9 mouse cellular contexts compared by ENCODE assay signal in genomic region chr1:23656302-23656701, GRCm38 (mm10).
DNase-seq lines count a peak whose midpoint lies in the region; ATAC-seq lines count a peak whose summit lies in the region.
"Had no signal": no experiment of that assay in that cellular context is flagged by ENCODE, and none has a peak within 500 bp of the region (broad histone marks: within the 10 kb centered on the region; RNA-seq: fewer than 3 reads in every experiment).

No protein-coding gene starts in this region.

- H3K27me3 ChIP-seq in embryonic facial prominence, embryonic 13.5 days, result no peaks in the 10 kb centered on the region
- H3K27me3 ChIP-seq: lung, embryonic 15.5 days had no signal

- DNase-seq in left cerebral cortex, postnatal 10 days (ENCODE audit: extremely low spot score in 1 of 2, low spot score in 2 of 2), result peak; percentile 9 to 30
- no peak for DNase-seq in left cerebral cortex, adult 8-10 months (ENCODE audit: low spot score in 2 of 2)
- peak; percentile 9 to 24 for DNase-seq in kidney, postnatal 36 days
- DNase-seq in right cerebral cortex, postnatal 4 days, result peak; percentile 26
- DNase-seq in spleen, postnatal 14 days (ENCODE audit: low spot score in 2 of 2), result no peak
- DNase-seq in T-cell, adult 2 months (ENCODE audit: low spot score), result no peak
- DNase-seq in thymus, postnatal 36 days, result no peak

- intact Hi-C loops in left cerebral cortex, postnatal 10 days (cut with DNase I), result no loop called here

- WGBS in embryonic facial prominence, embryonic 13.5 days, result 22% methylated on average over 12 of the region's 12 CpGs

- no peaks in the 10 kb centered on the region for H3K9me3 ChIP-seq in embryonic facial prominence, embryonic 13.5 days
- H3K9me3 ChIP-seq: lung, embryonic 15.5 days had no signal

- no peak overlapping the region for H3K27ac ChIP-seq in embryonic facial prominence, embryonic 13.5 days
- H3K27ac ChIP-seq: lung, embryonic 15.5 days had no signal

- no peak for ATAC-seq in embryonic facial prominence, embryonic 13.5 days (ENCODE audit: insufficient number of reproducible peaks, insufficient read depth, low FRiP score, low TSS enrichment, low read depth)

- peak overlapping the region; percentile 47 for H3K4me2 ChIP-seq in embryonic facial prominence, embryonic 13.5 days
- H3K4me2 ChIP-seq: lung, embryonic 15.5 days had no signal

- 0 out of 2 replicates have a peak overlapping the region, but pooled peaks have one; percentile 51 for H3K9ac ChIP-seq in embryonic facial prominence, embryonic 13.5 days
- H3K9ac ChIP-seq: lung, embryonic 15.5 days had no signal

- H3K4me3 ChIP-seq in embryonic facial prominence, embryonic 13.5 days, result peak overlapping the region; percentile 23
- H3K4me3 ChIP-seq: lung, embryonic 15.5 days had no signal

- no peaks in the 10 kb centered on the region for H3K36me3 ChIP-seq in embryonic facial prominence, embryonic 13.5 days
- H3K36me3 ChIP-seq: lung, embryonic 15.5 days had no signal

- H3K4me1 ChIP-seq in embryonic facial prominence, embryonic 13.5 days, result no peaks in the 10 kb centered on the region
- H3K4me1 ChIP-seq: lung, embryonic 15.5 days had no signal

Comparison
In these comparisons a context has a peak if more than half of its experiments do, and no peak if none do; other contexts are left out.
1. DNase-seq: peak in left cerebral cortex, postnatal 10 days (2 of 2), kidney, postnatal 36 days (2 of 2) and right cerebral cortex, postnatal 4 days (single experiment); none in left cerebral cortex, adult 8-10 months (0 of 2), spleen, postnatal 14 days (0 of 2), T-cell, adult 2 months (single experiment) and thymus, postnatal 36 days (0 of 2).